Comparison of ENCODE assay signal across 19 mouse cellular contexts in genomic region chrX:52738116-52738515, GRCm38 (mm10). TPM values are rescaled to one million over a fixed set of nuclear protein-coding genes. Genes with fewer than 3 reads are reported as not detected.
DNase-seq lines count a peak whose midpoint lies in the region; ATAC-seq and TF ChIP-seq lines count a peak whose summit lies in the region.
"Had no signal": no experiment of that assay in that cellular context is flagged by ENCODE, and none has a peak within 500 bp of the region (broad histone marks: within the 10 kb centered on the region; RNA-seq: fewer than 3 reads in every experiment).

No protein-coding gene starts in this region.

- ATAC-seq in intestine, embryonic 15.5 days: peak; percentile 75; the same call in 1 of the 2 replicates
- ATAC-seq: forebrain, embryonic 14.5 days; Patski had no signal

- H3K9ac ChIP-seq in intestine, embryonic 15.5 days: no peak overlapping the region
- H3K9ac ChIP-seq: heart, embryonic 13.5 days had no signal

- no peak for TF ChIP-seq CTCF in kidney, adult 2 months (conservative IDR thresholded peaks at IDR 0.05; ENCODE audit: insufficient read depth, insufficient read length, low read depth, low read length)

- 51% methylated on average over 3 of the region's 3 CpGs for WGBS in kidney, adult 2 months
- WGBS in intestine, embryonic 15.5 days: 45% methylated on average over 3 of the region's 3 CpGs
- 70% methylated on average over 3 of the region's 3 CpGs for WGBS in limb, embryonic 10.5 days

- peak overlapping the region; percentile 45 for H3K27ac ChIP-seq in kidney, adult 2 months (ENCODE audit: insufficient read depth, low read depth, low read length)
- H3K27ac ChIP-seq in intestine, embryonic 15.5 days: no peak overlapping the region
- H3K27ac ChIP-seq in limb, embryonic 10.5 days: no peak overlapping the region
- H3K27ac ChIP-seq: embryonic facial prominence, embryonic 10.5 days; heart, embryonic 13.5 days had no signal

- peaks cover 2% of the 10 kb centered on the region; the same call in 1 of the 2 replicates for H3K4me1 ChIP-seq in kidney, adult 2 months (ENCODE audit: control insufficient read depth, insufficient read depth, low read length)
- H3K4me1 ChIP-seq in intestine, embryonic 15.5 days (replicated peaks): no peaks in the 10 kb centered on the region
- H3K4me1 ChIP-seq in limb, embryonic 10.5 days: no peaks in the 10 kb centered on the region
- H3K4me1 ChIP-seq: embryonic facial prominence, embryonic 10.5 days; heart, embryonic 13.5 days had no signal

- no peaks in the 10 kb centered on the region for H3K36me3 ChIP-seq in kidney, adult 2 months (ENCODE audit: control insufficient read depth, insufficient read depth, low read length)
- H3K36me3 ChIP-seq in intestine, embryonic 15.5 days: no peaks in the 10 kb centered on the region
- H3K36me3 ChIP-seq in limb, embryonic 10.5 days: no peaks in the 10 kb centered on the region
- H3K36me3 ChIP-seq: embryonic facial prominence, embryonic 10.5 days; heart, embryonic 13.5 days had no signal

- DNase-seq in kidney, adult 2 months: peak; percentile 80
- DNase-seq in kidney, postnatal 10 days: no peak
- peak; percentile 41 for DNase-seq in kidney, postnatal 14 days
- no peak for DNase-seq in limb, embryonic 10.5 days (ENCODE audit: low spot score)
- no peak for DNase-seq in spleen, postnatal 14 days (ENCODE audit: low spot score in 2 of 2)
- DNase-seq: adrenal gland, adult 2 months; adrenal gland, postnatal 25 days; cerebellum, adult 18-20 months; cerebellum, adult 9-11 months; cerebellum, postnatal 36 days; gastrocnemius, postnatal 36 days; heart, adult 11 months; heart, postnatal 36 days had no signal

- no peak for TF ChIP-seq POLR2A in kidney, adult 2 months (IDR thresholded peaks at IDR 0.05; ENCODE audit: low read depth, low read length)

- no peak overlapping the region for H3K4me3 ChIP-seq in kidney, adult 2 months (ENCODE audit: insufficient read depth, low read depth, low read length)
- no peak overlapping the region for H3K4me3 ChIP-seq in intestine, embryonic 15.5 days (replicated peaks)
- H3K4me3 ChIP-seq in limb, embryonic 10.5 days: no peak overlapping the region
- H3K4me3 ChIP-seq: embryonic facial prominence, embryonic 10.5 days; heart, embryonic 13.5 days had no signal

- H3K9me3 ChIP-seq in intestine, embryonic 15.5 days: no peaks in the 10 kb centered on the region
- no peaks in the 10 kb centered on the region for H3K9me3 ChIP-seq in limb, embryonic 10.5 days (replicated peaks)
- H3K9me3 ChIP-seq: embryonic facial prominence, embryonic 10.5 days; heart, embryonic 13.5 days had no signal

- H3K4me2 ChIP-seq in intestine, embryonic 15.5 days (replicated peaks): no peak overlapping the region
- H3K4me2 ChIP-seq: heart, embryonic 13.5 days had no signal

- H3K27me3 ChIP-seq in kidney, adult 2 months (replicated peaks; ENCODE audit: control insufficient read depth, insufficient read depth, low read length): no peaks in the 10 kb centered on the region
- H3K27me3 ChIP-seq in intestine, embryonic 15.5 days (replicated peaks): no peaks in the 10 kb centered on the region; the same call in 1 of the 2 replicates
- 0 out of 2 replicates have a peak, but pooled peaks cover 6% of the 10 kb centered on the region for H3K27me3 ChIP-seq in limb, embryonic 10.5 days (ENCODE audit: low read depth, poor library complexity, severe bottlenecking)
- H3K27me3 ChIP-seq: CH12.LX had no signal

RNA-seq across cellular contexts. Expression of gene Ccdc160, which starts 52.9 kb away (rescaled TPM):
- polyA plus RNA-seq in kidney, adult 2 months (2012; rRNA removed): 1.0 and 1.1 TPM in 2 replicates
- polyA plus RNA-seq in intestine, embryonic 15.5 days (2015; fragmentation: Nextera tagmentation; extraction: Ambion mirVana): 4.3 and 4.6 TPM in 2 replicates
- polyA plus RNA-seq in limb, embryonic 10.5 days (2016; fragmentation: Nextera tagmentation; extraction: Ambion mirVana): 1.9 and 2.5 TPM in 2 replicates

Comparison
In these comparisons a context has a peak if more than half of its experiments do, and no peak if none do; other contexts are left out.
1. DNase-seq: peak in kidney, adult 2 months (single experiment) and kidney, postnatal 14 days (single experiment); none in kidney, postnatal 10 days (single experiment), limb, embryonic 10.5 days (single experiment) and spleen, postnatal 14 days (0 of 2).